Mouse (Mus musculus) embryonic stem cell, embryonic (primary cell): Measurements from ENCODE around the gene Cct7.

ENCODE experiments used
- CTCF ChIA-PET, 4 experiments: fragments of 300-600 bp in 2 of 4; fragments of 350-600 bp in 2 of 4; sonication (Branson Sonifier 250); formaldehyde crosslinking; loops; one replicate each; lab custom pipeline; 2022; ENCODE audit warnings: inconsistent platforms in 2 of 4; lab: Charles Lee
- POLR2A ChIA-PET, 4 experiments: fragments of 300-600 bp in 2 of 4; fragments of 350-600 bp in 2 of 4; sonication (Branson Sonifier 250); formaldehyde crosslinking; loops; one replicate each; lab custom pipeline; 2022; ENCODE audit warnings: antibody characterized with exemption in 4 of 4, inconsistent platforms in 1 of 4; lab: Charles Lee

The Cct7 gene

DNA sequence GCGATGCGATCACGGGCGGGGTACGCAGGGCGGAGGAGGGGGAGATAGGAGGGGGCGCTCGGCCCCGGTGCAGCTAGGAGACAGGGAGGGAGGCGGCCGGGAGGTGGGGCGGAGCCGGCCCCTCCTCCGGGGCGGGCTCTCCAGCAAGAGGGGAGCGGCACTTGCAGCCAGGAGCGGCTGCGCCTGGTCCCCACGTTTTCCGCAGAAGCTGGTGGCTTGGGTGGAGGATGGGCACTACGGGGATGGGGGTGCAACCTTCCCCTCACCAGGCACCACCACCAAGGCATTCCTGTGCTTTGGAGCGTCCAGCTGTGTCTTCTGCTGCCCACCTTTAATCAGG is 51.6 kb downstream of the Cct7 start, which contains the start of gene Fbxo41:
TSS of gene Fbxo41 (minus strand) at position 84 of the 340 bp plus-strand sequence.
- ChIA-PET POLR2A (interaction anchor here in 3 of 4 experiments (0.5 to 1.8 kb wide), 6 partner anchors 9 to 841 kb away, joined by 3 to 9 read pairs (median 5); partner anchors contain the start of genes Pradc1 (in 2 of the 3), Cct7 (in 1 of the 3) and Egr4 (in 1 of the 3)), CTCF (interaction anchor here in 1 of 4 experiments (1.8 kb wide), 1 partner anchor 10 kb away, joined by 4 read pairs; no protein-coding TSS in a partner anchor)

DNA sequence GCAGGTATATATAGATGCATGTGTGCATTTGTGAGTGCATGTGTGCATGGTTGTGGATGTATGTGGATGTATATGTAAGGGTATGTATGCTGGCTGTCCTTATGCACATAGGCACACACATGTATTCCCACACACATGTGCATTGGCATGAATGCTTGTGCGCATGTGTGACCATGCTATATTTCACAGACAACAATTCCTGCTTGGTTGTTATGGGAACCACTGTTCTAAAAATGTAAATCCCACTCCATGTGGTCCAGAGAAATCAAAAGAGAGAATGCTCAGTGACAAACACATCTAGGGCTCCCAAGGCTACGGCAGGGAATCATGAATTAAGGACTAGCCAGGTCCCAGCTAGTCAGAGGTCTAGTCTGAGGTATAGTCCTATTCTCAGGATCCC is 53.6 kb downstream of the Cct7 start:
- ChIA-PET CTCF (no interaction called here), POLR2A (no interaction called here)

DNA sequence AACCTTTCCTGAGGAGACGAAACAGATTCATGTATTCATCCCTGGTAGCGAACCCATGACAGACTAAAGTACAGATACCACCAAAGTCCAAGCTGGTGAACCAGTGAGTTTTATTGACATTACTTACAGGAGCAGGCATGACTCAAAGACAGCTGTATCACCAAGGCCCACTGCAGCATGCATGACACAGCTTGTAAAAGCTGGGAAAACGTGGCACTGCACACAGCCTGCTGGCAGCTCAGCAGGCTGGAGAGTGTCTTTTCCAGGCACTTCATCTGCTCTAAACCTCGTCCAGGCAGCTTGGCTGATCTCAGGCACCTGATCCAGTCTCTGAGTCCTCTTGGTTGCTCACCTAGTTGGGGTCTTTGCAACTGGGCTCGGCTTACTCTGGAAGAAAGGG is 57.3 kb downstream of the Cct7 start:
- ChIA-PET POLR2A (no interaction called here), CTCF (interaction anchor here in 2 of 4 experiments (1.3 kb wide), 2 partner anchors 32 to 43 kb away, joined by 3 to 4 read pairs; no protein-coding TSS in a partner anchor)

DNA sequence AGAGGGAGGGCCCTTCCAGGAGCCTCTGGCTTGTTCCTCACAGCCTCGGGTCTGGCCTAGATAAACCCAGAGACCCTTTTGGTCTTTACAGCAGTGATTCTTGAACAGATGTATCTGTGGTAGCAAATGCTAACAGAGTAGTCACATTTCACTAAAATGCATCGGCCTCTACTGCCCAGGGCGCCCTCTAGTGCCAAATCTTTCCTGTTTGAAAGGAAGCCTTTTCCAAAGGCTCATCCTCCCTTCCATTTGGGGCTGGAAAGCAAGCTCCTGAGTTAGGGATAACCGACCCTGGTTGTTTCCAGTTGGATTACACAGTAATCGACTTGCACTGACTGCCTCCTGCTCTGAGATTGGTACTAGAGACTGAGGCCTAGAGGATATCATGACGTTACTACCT is 59.2 kb downstream of the Cct7 start:
- ChIA-PET CTCF (interaction anchor here (0.6 to 2.1 kb wide), 28 partner anchors 9 to 355 kb away, joined by 3 to 8 read pairs (median 4); partner anchors contain the start of genes Cct7 (in 2 of the 4) and Pradc1 (in 1 of the 4)), POLR2A (interaction anchor here in 2 of 4 experiments (0.6 to 5.2 kb wide), 12 partner anchors 9 to 136 kb away, joined by 3 to 40 read pairs (median 4); partner anchors contain the start of genes Cct7 (in 2 of the 2), Pradc1 (in 2 of the 2) and Rab11fip5 (in 1 of the 2))

DNA sequence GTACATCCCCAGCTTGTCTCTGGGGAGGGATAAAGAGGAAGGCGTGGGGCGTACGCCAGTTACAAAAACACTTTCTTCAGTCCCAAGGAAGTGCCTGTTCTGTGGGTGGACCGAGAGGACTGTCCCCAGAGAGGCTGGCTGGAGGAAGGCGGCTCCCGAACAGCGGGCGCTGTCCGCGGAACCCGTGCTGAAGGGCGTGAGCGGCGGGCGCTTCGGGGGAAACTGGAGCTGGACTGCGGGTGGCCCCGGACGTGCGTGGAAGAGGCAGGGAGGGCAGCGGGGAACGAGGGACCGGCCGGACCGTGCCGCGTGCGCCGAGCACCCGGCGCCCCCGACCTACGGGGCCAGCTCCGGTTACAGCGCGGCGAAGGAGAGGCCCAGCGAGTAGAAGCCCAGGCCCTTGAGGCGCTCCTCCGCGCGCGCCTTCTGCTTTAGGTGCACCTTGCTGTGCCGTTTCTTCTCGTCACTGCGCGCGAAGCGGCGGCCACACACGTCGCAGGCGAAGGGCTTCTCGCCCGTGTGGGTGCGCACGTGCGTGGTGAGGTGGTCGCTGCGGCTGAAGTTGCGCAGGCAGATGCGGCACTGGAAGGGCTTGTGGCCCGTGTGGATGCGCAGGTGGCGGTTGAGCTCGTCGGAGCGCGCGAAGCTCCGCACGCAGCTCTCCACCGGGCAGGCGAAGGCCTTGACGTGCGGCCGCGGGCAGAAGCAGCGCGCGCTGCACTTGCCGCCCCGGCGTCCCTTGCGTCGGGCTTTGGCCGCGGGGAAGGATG is 60.2 kb downstream of the Cct7 start:
- ChIA-PET CTCF (interaction anchor here in 3 of 4 experiments (0.6 to 1.9 kb wide), 16 partner anchors 11 to 1423 kb away, joined by 3 to 7 read pairs (median 4); partner anchors contain the start of genes Cct7 (in 1 of the 3) and Pradc1 (in 1 of the 3)), POLR2A (interaction anchor here (0.5 to 5.2 kb wide), 19 partner anchors 10 to 351 kb away, joined by 3 to 40 read pairs (median 4); partner anchors contain the start of genes Cct7 (in 4 of the 4), Pradc1 (in 4 of the 4) and Rab11fip5 (in 1 of the 4))

DNA sequence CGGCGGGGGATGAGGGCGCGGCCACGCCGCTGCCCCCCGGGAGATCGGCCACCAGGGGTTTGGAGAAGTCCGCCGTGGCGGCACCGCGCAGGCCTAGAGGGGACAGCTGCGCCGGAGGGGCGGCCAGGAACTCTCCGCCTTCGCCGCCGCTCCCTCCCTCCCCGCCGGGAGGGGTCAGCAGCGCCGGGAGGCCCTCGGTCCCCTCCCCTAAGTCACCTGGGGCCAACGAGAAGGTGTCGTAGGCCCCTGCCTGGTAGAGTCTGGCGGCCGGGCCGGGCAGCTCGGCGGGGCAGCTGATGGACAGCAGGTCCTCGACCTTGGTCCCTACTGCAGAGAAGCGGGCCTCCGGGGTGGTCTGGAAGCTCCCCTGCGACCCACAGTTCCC is 60.7 kb downstream of the Cct7 start:
- CTCF ChIA-PET: interaction anchor here in 2 of 4 experiments (0.8 to 1.4 kb wide), 7 partner anchors 9 to 102 kb away, joined by 3 to 4 read pairs (median 3); partner anchors contain the start of genes Cct7 (in 1 of the 2), Fbxo41 (in 1 of the 2), Noto (in 1 of the 2) and Pradc1 (in 1 of the 2)
- POLR2A ChIA-PET: interaction anchor here (0.5 to 5.2 kb wide), 19 partner anchors 9 to 352 kb away, joined by 3 to 40 read pairs (median 6); partner anchors contain the start of genes Cct7 (in 4 of the 4), Pradc1 (in 4 of the 4) and Rab11fip5 (in 1 of the 4)

DNA sequence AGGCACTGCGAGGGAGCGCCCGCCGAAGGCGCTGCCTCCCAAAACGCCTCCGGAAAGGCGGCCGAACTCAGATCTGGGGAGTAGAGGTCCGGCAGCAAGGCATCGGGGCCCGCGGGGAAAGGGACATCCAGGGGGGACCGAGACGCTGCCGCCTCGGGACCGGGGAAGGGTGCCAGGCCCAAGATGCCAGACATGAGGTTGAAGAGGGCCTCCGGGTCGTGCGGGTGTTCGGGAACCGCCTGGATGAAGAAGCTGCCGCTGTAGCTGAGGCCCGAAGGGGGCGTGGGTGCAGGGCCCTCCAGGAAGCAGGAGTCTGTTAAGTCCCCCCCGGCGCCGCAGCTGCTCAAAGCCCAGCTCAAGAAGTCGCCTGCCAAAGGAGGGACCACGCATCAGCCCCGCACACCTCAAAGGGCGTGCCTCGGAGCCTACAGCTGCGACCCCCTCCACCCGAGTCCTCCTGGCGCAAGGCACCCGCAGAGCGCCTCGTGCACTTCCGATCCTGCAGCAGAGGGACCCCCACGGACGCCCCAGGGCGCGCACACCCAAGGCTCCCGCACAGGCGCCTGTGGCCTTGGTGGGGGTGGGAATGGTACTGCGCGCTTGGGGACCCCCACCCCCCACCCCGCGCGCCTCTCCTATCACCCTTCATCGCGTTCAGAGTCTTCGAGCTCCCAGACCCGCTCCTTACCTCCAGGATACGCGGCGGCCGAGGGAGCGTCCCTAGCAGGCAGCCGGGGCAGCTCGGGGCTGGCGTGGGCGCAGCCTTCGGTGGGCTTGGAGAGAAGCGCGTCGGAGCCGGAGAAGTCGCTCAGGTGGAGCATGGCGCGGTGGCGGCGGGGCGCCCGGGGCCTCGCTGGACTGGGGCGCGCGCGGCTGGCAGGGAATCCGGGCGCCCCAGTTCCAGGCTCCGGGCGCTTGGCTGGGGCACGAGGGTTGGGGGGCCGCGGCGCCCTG is 61.5 kb downstream of the Cct7 start:
- CTCF ChIA-PET: interaction anchor here in 3 of 4 experiments (0.6 to 1.7 kb wide), 15 partner anchors 8 to 1017 kb away, joined by 3 to 7 read pairs (median 4); partner anchors contain the start of genes Cct7 (in 2 of the 3), Pradc1 (in 2 of the 3), Alms1 (in 1 of the 3) and Fbxo41 (in 1 of the 3)
- POLR2A ChIA-PET: interaction anchor here (0.6 to 5.2 kb wide), 19 partner anchors 8 to 322 kb away, joined by 3 to 40 read pairs (median 6); partner anchors contain the start of genes Cct7 (in 4 of the 4), Pradc1 (in 4 of the 4), Fbxo41 (in 1 of the 4) and Rab11fip5 (in 1 of the 4)

DNA sequence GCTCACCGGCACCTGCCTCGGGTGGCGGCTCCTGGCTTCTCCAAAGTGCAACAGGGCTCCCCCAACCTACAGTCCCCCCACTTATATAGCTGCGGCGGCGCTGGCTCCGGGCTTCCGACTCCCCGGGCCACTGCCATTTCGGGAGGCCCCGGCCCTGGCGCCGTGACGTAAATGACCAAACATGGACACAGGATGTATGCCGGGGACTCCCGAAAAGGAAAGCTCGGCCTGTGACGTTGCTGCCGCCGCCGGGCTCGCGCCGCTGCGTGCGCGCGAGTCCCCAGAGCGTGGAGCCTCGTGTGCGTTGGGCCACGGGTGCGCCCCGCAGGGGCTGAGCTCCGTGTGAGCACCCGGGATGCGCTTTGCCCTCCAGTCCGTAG is 62.2 kb downstream of the Cct7 start, which contains the start of gene Egr4:
TSS of gene Egr4 (minus strand) at position 59 of the 380 bp plus-strand sequence.
- CTCF ChIA-PET: interaction anchor here (0.5 to 1.7 kb wide), 16 partner anchors 10 to 1158 kb away, joined by 3 to 7 read pairs (median 4); partner anchors contain the start of genes Alms1 (in 1 of the 4), Cct7 (in 1 of the 4), Fbxo41 (in 1 of the 4) and Pradc1 (in 1 of the 4)
- POLR2A ChIA-PET: interaction anchor here in 3 of 4 experiments (0.6 to 5.2 kb wide), 19 partner anchors 8 to 323 kb away, joined by 3 to 40 read pairs (median 4); partner anchors contain the start of genes Cct7 (in 3 of the 3), Pradc1 (in 3 of the 3), Fbxo41 (in 1 of the 3) and Rab11fip5 (in 1 of the 3)

DNA sequence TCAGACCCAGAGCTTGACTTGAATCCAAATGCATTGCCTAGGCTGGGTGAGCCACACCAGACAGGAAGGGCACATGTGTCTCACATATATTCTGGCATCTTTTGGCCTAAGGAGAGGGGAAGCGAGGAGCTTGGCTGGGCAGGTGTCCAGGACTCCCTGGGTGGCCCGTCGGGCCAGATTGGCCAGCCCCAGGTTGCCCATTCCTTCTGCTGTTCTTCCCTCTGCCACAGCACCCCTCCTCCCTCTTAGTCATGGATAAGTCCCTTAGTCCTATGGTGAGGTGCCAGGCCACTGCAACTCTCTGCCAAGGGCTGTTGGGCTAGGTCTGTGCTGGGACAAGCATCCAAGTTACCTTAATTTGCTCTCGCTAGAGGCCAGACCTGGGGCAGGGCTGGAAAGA is 64.6 kb downstream of the Cct7 start:
- ChIA-PET POLR2A (interaction anchor here in 2 of 4 experiments (0.7 to 1.2 kb wide), 2 partner anchors 11 to 64 kb away, joined by 3 read pairs; partner anchors contain the start of genes Cct7 (in 1 of the 2) and Pradc1 (in 1 of the 2)), CTCF (interaction anchor here in 1 of 4 experiments (1.1 kb wide), 1 partner anchor 39 kb away, joined by 3 read pairs; no protein-coding TSS in a partner anchor)
